Mouse (Mus musculus): ENCODE results near the gene Myl3. TPM values are rescaled to one million over a fixed set of nuclear protein-coding genes. Genes with fewer than 3 reads are reported as not detected.

Gene Myl3
- polyA plus RNA-seq, 1 experiment from 2014 or later: 1.4 TPM

DNA sequence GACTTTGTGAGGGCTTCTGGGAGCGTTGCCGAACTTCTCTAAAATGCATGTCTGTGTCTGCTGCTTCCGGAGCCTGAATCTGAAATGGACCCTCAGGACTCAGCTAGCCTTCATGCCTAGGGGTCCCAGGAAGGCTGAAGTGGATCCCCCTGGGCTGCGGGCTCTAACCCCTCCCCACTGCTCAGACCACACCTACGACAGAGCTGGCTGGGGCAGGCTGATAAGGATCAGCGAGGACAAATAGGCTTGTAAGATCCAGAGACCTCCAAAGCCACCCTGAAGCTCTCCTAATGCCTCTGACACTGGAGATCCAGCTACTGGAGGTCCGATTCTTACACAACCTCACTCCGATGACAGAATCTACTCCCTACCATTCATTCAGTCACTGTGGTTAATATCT is 8.6 kb upstream of the Myl3 start:
- WGBS: 12% methylated on average over 8 of the region's 8 CpGs
- Histone ChIP-seq H3K27me3 (peaks cover 54% of the 10 kb centered on the region), H3K4me2 (peak overlapping the region; percentile 67), H3K36me3 (no peaks in the 10 kb centered on the region), H3K4me3 (peak overlapping the region; percentile 40), H3K4me1 (replicated peaks) (peaks cover 29% of the 10 kb centered on the region), H3K9ac (peak overlapping the region; percentile 65), H3K27ac (no peak overlapping the region), H3K9me3 (no peaks in the 10 kb centered on the region)
- ATAC-seq (ENCODE audit: low FRiP score): no peak

DNA sequence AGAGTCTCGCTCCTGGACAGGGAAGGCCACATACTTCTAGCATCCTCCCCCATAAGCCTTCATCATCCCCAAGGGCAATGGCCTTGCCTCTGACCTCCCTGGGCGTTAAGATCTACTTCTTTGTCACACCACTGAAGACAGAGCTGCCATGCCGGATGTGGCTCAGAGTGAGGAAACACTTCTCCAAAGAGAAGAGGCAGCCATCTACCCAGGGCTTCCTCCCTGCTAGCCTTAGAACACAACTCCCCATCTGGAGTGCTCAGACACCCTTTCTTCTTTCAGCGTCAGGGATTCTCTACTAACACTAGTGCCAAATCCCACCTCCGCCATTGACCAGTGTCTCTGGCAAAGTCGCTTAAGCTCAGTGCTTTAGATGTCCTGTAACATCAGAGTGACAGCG is 7.5 kb upstream of the Myl3 start:
- H3K9me3 ChIP-seq: no peaks in the 10 kb centered on the region
- 77% methylated on average over 7 of the region's 7 CpGs for WGBS
- no peak overlapping the region for H3K27ac ChIP-seq
- no peak overlapping the region for H3K4me2 ChIP-seq
- peaks cover 45% of the 10 kb centered on the region for H3K27me3 ChIP-seq
- ATAC-seq (ENCODE audit: low FRiP score): no peak
- H3K36me3 ChIP-seq: no peaks in the 10 kb centered on the region
- no peak overlapping the region for H3K9ac ChIP-seq
- H3K4me1 ChIP-seq (replicated peaks): peaks cover 29% of the 10 kb centered on the region
- H3K4me3 ChIP-seq: no peak overlapping the region

DNA sequence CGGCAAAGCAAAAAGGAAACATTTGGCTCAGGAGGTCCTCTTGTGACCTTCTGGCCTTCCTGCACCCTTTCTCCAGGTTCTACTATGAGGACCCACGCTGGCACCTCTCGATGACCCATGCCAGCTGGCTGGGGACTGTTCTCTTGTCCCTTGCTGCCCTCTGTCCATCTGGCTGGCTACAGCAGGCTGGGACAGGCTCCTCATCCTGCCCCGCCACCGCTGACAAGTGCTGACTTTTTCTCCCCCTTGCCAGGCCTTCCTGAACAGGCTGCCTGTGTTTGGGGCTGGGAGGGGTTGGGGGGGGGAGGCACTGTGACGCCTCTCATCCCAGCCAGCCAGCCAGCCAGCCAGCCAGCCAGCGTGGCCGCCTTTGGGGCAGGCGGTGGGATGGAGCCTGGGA is 5.3 kb upstream of the Myl3 start:
- Histone ChIP-seq H3K27ac (no peak overlapping the region), H3K9me3 (no peaks in the 10 kb centered on the region), H3K9ac (peak overlapping the region; percentile 29; the same call in 1 of the 2 replicates), H3K4me1 (replicated peaks) (peaks cover 35% of the 10 kb centered on the region), H3K27me3 (peaks cover 45% of the 10 kb centered on the region), H3K36me3 (no peaks in the 10 kb centered on the region), H3K4me3 (no peak overlapping the region), H3K4me2 (no peak overlapping the region)
- 34% methylated on average over 9 of the region's 9 CpGs for WGBS
- no peak for ATAC-seq (ENCODE audit: low FRiP score)

DNA sequence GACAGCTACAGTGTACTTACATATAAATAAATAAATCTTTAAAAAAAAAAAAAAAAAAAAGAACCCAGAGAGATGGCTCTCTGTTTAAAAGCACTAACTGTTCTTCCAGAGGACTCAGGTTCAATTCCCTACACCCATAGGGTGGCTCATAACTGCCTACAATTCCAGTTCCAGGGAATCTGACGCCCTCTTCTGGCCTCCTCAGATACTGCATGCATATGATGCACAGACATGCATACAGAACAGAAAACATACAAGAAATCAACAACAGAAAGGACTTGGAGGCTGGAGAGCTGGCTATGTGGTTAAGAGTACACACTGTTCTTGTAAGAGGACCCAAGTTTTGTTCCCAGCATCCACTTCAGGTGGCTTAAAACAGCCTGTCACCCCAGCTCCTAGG is 3.6 kb upstream of the Myl3 start:
- Histone ChIP-seq H3K36me3 (no peaks in the 10 kb centered on the region), H3K27me3 (peaks cover 46% of the 10 kb centered on the region), H3K4me3 (no peak overlapping the region), H3K4me2 (no peak overlapping the region), H3K9me3 (no peaks in the 10 kb centered on the region), H3K9ac (no peak overlapping the region), H3K4me1 (replicated peaks) (peaks cover 39% of the 10 kb centered on the region), H3K27ac (no peak overlapping the region)
- 15% methylated on average over 1 of the region's 1 CpGs for WGBS
- ATAC-seq (ENCODE audit: low FRiP score): no peak

DNA sequence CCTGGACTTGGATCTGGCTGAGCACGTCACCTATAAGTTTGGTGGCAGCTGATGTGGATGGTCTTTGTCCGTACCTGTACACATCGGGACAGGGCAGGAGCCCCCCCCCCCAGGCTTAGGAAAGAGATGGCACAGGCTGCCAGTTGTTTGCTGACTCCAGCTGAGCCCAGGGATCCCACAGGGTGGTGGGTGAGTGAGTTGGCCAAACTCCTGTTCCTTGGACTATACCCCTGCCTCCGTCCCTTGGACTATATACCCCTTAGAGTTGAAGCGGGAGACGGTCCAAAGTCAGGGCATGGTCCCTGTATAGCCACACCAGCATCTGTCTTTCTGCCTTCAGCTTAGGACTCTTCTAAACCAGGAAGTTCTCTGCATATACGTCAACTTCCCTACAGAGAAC is 1.7 kb upstream of the Myl3 start:
- no peak overlapping the region for H3K9ac ChIP-seq
- H3K4me2 ChIP-seq: no peak overlapping the region
- H3K9me3 ChIP-seq: no peaks in the 10 kb centered on the region
- WGBS: 92% methylated on average over 7 of the region's 7 CpGs
- ATAC-seq (ENCODE audit: low FRiP score): no peak
- no peak overlapping the region for H3K4me3 ChIP-seq
- no peak overlapping the region for H3K27ac ChIP-seq
- H3K36me3 ChIP-seq: no peaks in the 10 kb centered on the region
- H3K4me1 ChIP-seq (replicated peaks): peaks cover 38% of the 10 kb centered on the region
- H3K27me3 ChIP-seq: peaks cover 48% of the 10 kb centered on the region

DNA sequence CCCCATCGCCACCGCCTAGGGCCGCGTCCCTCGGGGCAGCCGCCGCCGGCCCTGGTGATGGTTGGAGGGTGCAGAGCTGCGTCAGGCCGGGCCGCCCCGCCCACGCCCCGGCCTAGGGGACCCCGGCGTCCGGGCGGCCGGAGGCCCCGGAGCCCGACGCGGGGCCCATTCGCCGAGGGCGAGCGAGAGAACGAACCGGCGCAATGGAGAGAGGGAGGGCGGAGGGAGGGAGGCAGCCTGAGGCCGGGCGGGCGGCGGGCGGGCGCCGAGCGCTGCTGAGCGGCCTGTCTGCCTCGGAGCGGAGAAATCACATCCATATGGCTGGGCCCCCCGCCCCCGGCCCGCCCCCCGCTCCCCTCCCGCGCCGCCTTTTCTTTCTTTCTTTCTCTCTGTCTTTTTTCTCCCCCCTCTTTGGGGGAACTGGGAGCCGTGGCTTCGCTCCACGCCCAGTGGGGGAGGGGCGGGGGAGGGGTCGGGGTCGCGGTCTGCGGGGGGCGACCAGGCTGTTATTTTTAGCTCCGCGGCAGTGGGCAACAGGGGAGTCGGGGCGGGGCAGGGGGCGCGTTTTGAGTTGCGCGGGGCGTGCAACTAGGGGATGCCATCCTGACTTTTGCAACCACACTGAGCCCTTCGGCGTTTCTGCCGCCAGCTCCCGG is 762 bp downstream of the Myl3 start:
- Histone ChIP-seq H3K9me3 (no peaks in the 10 kb centered on the region), H3K4me1 (replicated peaks) (peaks cover 32% of the 10 kb centered on the region), H3K27ac (no peak overlapping the region), H3K9ac (peak overlapping the region; percentile 80), H3K27me3 (peaks cover 52% of the 10 kb centered on the region), H3K4me3 (peak overlapping the region; percentile 68), H3K4me2 (peak overlapping the region; percentile 93), H3K36me3 (no peaks in the 10 kb centered on the region)
- peak; percentile 74 for ATAC-seq (ENCODE audit: low FRiP score)
- WGBS: under 1% methylated on average over 52 of the region's 71 CpGs

DNA sequence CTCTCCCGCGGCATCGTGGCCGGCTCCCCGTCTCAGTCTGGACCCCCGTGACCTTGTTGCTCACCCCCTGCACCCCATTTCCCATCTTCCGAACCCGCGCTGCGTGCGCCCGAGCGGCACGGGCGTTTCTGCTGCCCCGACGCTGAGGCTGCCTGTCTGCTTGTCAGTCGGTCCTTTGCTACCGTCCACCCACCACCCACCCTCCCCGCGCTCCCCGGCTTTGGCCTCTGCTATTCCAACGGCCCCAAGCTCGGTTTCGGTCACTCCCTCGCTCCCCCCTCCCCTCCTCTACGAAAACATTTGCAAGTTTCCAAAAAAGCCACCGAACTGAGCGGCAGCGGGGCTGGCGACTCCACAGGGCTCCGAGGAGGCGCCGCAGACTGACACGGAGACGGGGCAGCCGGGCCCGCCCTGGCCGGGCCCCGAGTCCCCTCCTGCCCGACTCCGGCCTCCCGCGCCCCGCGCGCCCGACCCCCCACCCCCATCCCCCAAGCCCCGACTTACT is 1.3 kb downstream of the Myl3 start:
- peaks cover 32% of the 10 kb centered on the region for H3K4me1 ChIP-seq (replicated peaks)
- H3K36me3 ChIP-seq: no peaks in the 10 kb centered on the region
- H3K27me3 ChIP-seq: peaks cover 52% of the 10 kb centered on the region
- 1% methylated on average over 49 of the region's 49 CpGs for WGBS
- peak overlapping the region; percentile 4; the same call in 1 of the 2 replicates for H3K27ac ChIP-seq
- ATAC-seq (ENCODE audit: low FRiP score): peak; percentile 19; the same call in 1 of the 2 replicates
- H3K4me3 ChIP-seq: peak overlapping the region; percentile 68
- H3K4me2 ChIP-seq: peak overlapping the region; percentile 93
- H3K9me3 ChIP-seq: no peaks in the 10 kb centered on the region
- H3K9ac ChIP-seq: peak overlapping the region; percentile 80

DNA sequence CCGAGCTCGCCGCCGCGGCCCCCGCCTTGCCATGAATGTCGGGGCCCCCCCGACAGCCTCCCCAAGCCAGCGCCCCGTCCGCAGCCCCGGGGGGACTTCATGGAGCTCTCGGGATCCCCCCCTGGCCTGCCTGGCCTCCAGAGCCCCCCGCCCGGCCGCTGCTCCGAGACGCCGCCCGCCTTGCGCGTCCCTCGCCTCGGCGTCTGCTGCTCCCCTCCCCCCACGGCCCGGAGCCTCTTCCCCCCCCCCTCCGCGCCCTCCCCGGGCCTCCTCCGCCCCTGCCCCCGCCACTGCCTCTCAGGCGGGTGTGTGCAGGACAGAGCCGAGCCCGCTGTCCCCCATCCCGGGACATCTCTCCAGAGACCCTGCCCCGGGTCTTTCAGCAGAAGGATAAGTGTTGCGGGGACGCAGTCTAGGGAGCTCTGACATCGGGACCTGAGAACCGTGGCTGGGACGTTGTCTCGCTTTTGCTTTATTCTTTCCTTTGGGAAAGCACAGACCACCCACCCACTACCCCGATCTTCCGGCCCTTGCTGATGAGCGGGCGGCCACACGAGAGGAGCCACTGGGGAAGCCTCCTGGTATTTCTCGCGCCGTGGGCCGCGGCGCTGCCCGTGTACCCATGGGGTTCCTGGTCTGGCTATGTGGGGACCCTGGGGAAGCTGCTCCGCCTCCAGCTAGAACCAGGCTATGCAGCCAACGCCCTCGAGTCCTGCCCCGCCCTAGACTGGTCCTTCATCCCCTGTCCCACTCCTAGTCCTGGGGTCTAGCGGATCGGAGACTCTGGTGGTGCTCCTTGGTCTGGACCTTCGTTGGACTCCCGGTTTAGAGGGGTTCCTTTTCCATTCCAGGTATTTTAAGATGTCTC is 2.0 kb downstream of the Myl3 start:
- H3K27ac ChIP-seq: peak overlapping the region; percentile 4; the same call in 1 of the 2 replicates
- H3K36me3 ChIP-seq: no peaks in the 10 kb centered on the region
- peak overlapping the region; percentile 80 for H3K9ac ChIP-seq
- H3K4me1 ChIP-seq (replicated peaks): peaks cover 32% of the 10 kb centered on the region
- peak overlapping the region; percentile 93 for H3K4me2 ChIP-seq
- peak overlapping the region; percentile 68 for H3K4me3 ChIP-seq
- peaks cover 57% of the 10 kb centered on the region for H3K27me3 ChIP-seq
- 4% methylated on average over 54 of the region's 63 CpGs for WGBS
- peak; percentile 23; the same call in 1 of the 2 replicates for ATAC-seq (ENCODE audit: low FRiP score)
- H3K9me3 ChIP-seq: no peaks in the 10 kb centered on the region

DNA sequence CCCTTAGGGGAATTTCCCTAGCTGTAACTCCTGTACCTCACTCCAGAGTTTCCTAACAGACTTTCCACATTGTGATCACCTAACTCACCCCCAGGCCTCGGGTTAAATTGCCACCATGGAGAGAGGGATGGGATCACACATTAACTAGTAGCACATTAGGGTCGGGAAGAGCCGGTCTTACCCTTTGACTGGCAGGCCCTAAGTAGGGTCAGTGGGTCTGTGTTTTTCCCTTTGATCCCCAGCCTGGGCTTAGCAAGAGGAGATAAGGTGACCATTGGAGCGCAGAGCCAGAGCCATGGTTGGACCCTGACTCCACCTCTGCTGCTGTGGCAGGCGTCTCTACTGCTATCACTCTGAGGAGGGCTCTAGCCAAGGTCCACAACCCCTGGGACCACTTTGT is 4.1 kb downstream of the Myl3 start:
- no peak overlapping the region for H3K4me2 ChIP-seq
- no peaks in the 10 kb centered on the region for H3K36me3 ChIP-seq
- H3K4me1 ChIP-seq (replicated peaks): peaks cover 32% of the 10 kb centered on the region
- no peak overlapping the region for H3K4me3 ChIP-seq
- 22% methylated on average over 5 of the region's 5 CpGs for WGBS
- H3K27me3 ChIP-seq: peaks cover 62% of the 10 kb centered on the region
- ATAC-seq (ENCODE audit: low FRiP score): no peak
- H3K9me3 ChIP-seq: no peaks in the 10 kb centered on the region
- H3K27ac ChIP-seq: no peak overlapping the region
- H3K9ac ChIP-seq: no peak overlapping the region

DNA sequence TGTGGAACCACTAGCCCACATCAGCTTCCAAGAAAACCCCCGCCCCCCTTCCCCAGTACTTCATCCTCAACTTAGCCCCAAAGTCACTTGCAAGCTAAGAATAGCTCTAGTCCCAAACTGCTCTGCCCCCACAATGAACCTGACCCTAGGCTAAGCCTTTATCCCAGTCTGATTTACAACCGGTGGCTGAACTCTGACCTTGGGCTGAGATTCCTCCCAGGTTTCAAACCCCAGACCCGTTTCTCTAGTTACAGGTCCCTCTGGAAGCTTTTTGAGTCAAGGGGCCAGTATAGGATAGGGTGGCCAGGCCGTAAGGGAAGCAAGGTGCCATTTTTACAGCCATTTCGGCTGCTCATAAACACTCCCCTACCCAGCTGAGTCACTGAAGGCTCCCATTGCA is 4.6 kb downstream of the Myl3 start:
- Histone ChIP-seq H3K4me3 (no peak overlapping the region), H3K36me3 (no peaks in the 10 kb centered on the region), H3K27ac (no peak overlapping the region), H3K4me1 (replicated peaks) (peaks cover 27% of the 10 kb centered on the region), H3K27me3 (peaks cover 57% of the 10 kb centered on the region), H3K4me2 (no peak overlapping the region), H3K9me3 (no peaks in the 10 kb centered on the region), H3K9ac (no peak overlapping the region)
- ATAC-seq (ENCODE audit: low FRiP score): no peak
- 36% methylated on average over 5 of the region's 5 CpGs for WGBS

DNA sequence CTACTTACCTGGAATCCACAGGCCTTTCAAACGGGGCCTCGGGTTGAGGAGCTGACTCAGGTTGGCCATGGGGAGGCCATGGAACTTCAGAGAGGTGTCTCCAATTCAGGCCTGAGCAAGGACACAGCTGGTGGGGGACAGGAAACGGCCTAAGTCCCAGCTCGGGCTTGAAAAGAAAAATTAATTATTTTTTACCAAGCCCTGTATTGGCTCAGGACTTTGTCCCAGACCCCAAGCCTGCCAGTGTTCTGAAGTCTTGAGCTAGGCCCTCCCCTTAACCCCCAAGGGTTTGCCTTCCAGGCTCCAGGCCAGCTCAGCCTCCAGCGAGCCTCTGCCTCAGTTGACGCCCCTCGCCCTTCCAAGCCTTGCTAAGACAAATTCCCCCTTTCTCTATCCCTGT is 5.3 kb downstream of the Myl3 start, which contains the start of gene Pth1r:
TSS of gene Pth1r (minus strand) at position 185 of the 400 bp plus-strand sequence.
- H3K27me3 ChIP-seq: peaks cover 50% of the 10 kb centered on the region
- no peaks in the 10 kb centered on the region for H3K9me3 ChIP-seq
- ATAC-seq (ENCODE audit: low FRiP score): no peak
- WGBS: 68% methylated on average over 7 of the region's 7 CpGs
- H3K4me2 ChIP-seq: no peak within 1 kb of the TSS
- no peak within 1 kb of the TSS for H3K4me3 ChIP-seq
- H3K4me1 ChIP-seq (replicated peaks): peaks cover 21% of the 10 kb centered on the region
- H3K27ac ChIP-seq: no peak within 1 kb of the TSS
- H3K9ac ChIP-seq: no peak within 1 kb of the TSS
- no peaks in the 10 kb centered on the region for H3K36me3 ChIP-seq

DNA sequence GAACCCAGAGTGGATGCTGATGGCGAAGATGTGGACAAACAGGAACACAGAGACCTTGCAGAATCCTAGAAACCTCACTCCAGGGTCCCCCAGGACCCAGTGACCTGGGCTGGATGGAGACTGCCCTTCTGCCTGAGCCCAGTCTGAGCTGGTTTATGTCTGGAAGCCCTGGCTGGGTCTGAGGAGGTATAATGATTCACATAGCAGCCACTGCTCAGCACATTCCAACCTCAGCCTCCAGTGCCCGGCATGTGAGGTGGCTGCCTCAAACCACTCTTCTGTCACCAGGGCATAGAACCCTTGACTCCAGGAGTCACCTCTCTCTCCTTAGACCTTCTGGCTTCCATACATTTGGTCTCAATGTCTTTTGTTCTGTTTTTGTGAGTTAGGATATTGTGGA is 6.8 kb downstream of the Myl3 start:
- H3K9me3 ChIP-seq: no peaks in the 10 kb centered on the region
- H3K4me1 ChIP-seq (replicated peaks): peaks cover 6% of the 10 kb centered on the region
- H3K27ac ChIP-seq: no peak overlapping the region
- H3K9ac ChIP-seq: no peak overlapping the region
- no peak overlapping the region for H3K4me2 ChIP-seq
- 71% methylated on average over 2 of the region's 2 CpGs for WGBS
- no peaks in the 10 kb centered on the region for H3K36me3 ChIP-seq
- no peak overlapping the region for H3K4me3 ChIP-seq
- peaks cover 44% of the 10 kb centered on the region for H3K27me3 ChIP-seq
- ATAC-seq (ENCODE audit: low FRiP score): no peak
